Mouse (Mus musculus): ENCODE measurements around the gene Mgat5b. TPM values are rescaled to one million over a fixed set of nuclear protein-coding genes. Genes with fewer than 3 reads are reported as not detected.

The Mgat5b gene
- polyA plus RNA-seq, 1 experiment from 2014 or later = 25.0 TPM

DNA sequence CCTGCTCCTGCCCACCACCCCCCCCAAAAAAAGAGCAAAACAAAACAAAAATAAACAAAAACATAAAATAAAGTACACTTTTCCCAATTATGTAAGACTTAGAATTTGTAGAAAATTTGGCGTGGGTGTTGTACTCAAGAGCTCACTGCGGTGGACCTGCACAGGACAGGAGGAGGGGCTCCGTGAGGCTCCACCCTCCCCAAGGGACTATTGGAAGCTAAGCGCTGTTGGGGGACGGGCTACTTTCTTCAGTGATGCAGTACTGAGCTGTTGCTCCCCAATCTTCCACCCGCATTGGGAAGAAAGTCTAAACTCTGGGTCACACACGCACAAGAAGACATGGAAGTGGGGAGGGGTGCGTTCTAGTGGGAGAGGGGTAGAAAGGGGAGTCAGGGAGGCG lies 85.6 kb downstream of the Mgat5b start:
- Histone ChIP-seq H3K27ac (replicated peaks) (peak overlapping the region; percentile 61), H3K9ac (replicated peaks) (no peak overlapping the region), H3K36me3 (no peaks in the 10 kb centered on the region), H3K4me3 (replicated peaks) (no peak overlapping the region), H3K4me2 (no peak overlapping the region), H3K4me1 (peaks cover 43% of the 10 kb centered on the region), H3K9me3 (replicated peaks) (no peaks in the 10 kb centered on the region), H3K27me3 (replicated peaks) (no peaks in the 10 kb centered on the region)
- ATAC-seq (ENCODE audit: low FRiP score) = no peak
- WGBS = 10% methylated on average over 9 of the region's 9 CpGs

DNA sequence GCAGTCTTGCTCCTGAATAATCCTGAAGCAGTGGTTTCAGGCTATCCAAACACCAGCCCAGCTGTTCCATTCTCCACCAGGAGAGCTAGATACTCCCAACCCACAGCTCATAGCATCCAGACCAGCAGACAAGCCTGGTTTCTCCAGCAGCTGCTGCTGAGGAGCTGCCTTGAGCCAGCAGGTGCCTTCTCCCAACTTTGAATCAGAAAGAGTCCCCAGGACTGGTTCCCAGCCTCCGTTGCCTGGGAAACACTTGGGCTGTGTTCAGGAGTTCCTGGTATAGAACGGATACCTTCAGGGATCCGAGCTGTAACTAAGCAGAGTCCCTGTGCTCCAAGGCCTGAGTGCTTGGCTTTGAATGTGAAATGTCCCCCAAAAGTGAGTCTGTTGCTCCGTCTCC lies 98.8 kb downstream of the Mgat5b start:
- Histone ChIP-seq H3K9ac (replicated peaks) (no peak overlapping the region), H3K4me3 (replicated peaks) (no peak overlapping the region), H3K4me1 (peaks cover 26% of the 10 kb centered on the region), H3K9me3 (replicated peaks) (no peaks in the 10 kb centered on the region), H3K27ac (replicated peaks) (peak overlapping the region; percentile 52), H3K27me3 (replicated peaks) (no peaks in the 10 kb centered on the region), H3K36me3 (no peaks in the 10 kb centered on the region), H3K4me2 (no peak overlapping the region)
- WGBS = 29% methylated on average over 4 of the region's 4 CpGs
- ATAC-seq (ENCODE audit: low FRiP score) = no peak

DNA sequence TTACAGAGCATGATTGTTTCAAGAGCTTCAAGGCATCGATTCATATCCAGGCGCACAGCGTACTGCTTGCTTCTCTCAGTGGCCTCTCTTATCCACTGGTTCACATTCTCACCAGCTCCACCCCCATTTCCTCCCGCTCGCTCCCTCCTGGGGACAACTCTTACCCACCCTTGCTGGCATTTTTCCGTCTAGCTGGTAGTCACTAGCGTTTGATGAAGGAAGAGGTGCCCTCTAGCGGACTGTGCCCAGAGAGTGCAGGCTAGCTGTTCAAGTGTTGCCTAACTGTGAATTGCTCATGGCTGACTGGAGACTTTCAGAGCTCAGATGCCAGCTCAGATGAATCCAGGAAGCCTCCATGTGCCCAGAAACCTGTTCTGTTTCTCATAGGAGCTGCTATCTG lies 99.7 kb downstream of the Mgat5b start:
- peak; percentile 83 for ATAC-seq (ENCODE audit: low FRiP score)

DNA sequence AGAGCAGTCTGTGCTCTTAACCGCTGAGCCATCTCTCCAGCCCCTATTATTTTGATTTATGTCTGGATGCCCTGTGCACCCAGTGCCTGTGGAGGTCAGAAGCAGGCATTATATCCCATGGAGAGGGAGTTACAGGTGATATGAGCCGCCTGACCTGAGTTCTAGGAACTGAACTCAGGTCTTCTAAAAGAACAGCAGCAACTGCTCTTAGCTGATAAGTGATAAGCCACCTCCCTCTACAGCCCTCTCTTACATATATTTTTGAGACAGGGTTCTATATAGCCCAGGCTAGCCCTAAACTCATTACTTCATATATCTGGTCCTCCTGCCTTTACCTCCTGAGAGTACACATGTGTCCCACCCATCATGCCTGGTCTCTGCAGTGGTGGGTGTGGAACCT lies 102.4 kb downstream of the Mgat5b start:
- no peak overlapping the region for H3K27ac ChIP-seq (replicated peaks)
- H3K9me3 ChIP-seq (replicated peaks) = no peaks in the 10 kb centered on the region
- no peak overlapping the region for H3K4me3 ChIP-seq (replicated peaks)
- H3K4me1 ChIP-seq = peaks cover 28% of the 10 kb centered on the region
- no peaks in the 10 kb centered on the region for H3K36me3 ChIP-seq
- no peaks in the 10 kb centered on the region for H3K27me3 ChIP-seq (replicated peaks)
- no peak overlapping the region for H3K9ac ChIP-seq (replicated peaks)
- 56% methylated on average over 2 of the region's 2 CpGs for WGBS
- no peak overlapping the region for H3K4me2 ChIP-seq
- no peak for ATAC-seq (ENCODE audit: low FRiP score)

More for the DNA sequence above, 99.7 kb downstream of the Mgat5b start:
- Histone ChIP-seq H3K27ac (replicated peaks) (peak overlapping the region; percentile 72), H3K4me1 (peaks cover 26% of the 10 kb centered on the region), H3K36me3 (no peaks in the 10 kb centered on the region), H3K4me2 (peak overlapping the region; percentile 32), H3K9ac (replicated peaks) (no peak overlapping the region), H3K4me3 (replicated peaks) (no peak overlapping the region), H3K9me3 (replicated peaks) (no peaks in the 10 kb centered on the region), H3K27me3 (replicated peaks) (no peaks in the 10 kb centered on the region)
- 2% methylated on average over 8 of the region's 8 CpGs for WGBS

DNA sequence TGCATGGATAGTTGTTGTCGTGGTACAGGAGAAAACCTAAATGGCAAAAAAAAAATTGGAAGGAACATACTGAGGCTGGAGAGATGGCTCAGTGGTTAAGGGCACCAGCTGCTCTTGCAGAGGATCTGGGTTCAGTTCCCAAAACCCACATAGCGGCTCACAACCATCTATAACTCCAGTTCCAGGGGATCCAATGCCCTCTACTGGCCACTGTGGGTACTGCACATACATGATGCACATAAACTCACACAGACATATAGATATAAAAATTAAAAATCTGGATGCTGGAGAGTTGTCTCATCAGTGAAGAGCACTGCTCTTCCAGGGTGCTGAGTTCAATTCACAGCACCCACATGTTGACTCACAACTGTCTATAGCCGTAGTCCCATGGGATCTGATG lies 104.9 kb downstream of the Mgat5b start:
- 89% methylated on average over 3 of the region's 3 CpGs for WGBS
- Histone ChIP-seq H3K4me3 (replicated peaks) (no peak overlapping the region), H3K4me2 (no peak overlapping the region), H3K36me3 (no peaks in the 10 kb centered on the region), H3K27me3 (replicated peaks) (no peaks in the 10 kb centered on the region), H3K27ac (replicated peaks) (no peak overlapping the region), H3K4me1 (peaks cover 17% of the 10 kb centered on the region), H3K9me3 (replicated peaks) (no peaks in the 10 kb centered on the region), H3K9ac (replicated peaks) (no peak overlapping the region)
- no peak for ATAC-seq (ENCODE audit: low FRiP score)

DNA sequence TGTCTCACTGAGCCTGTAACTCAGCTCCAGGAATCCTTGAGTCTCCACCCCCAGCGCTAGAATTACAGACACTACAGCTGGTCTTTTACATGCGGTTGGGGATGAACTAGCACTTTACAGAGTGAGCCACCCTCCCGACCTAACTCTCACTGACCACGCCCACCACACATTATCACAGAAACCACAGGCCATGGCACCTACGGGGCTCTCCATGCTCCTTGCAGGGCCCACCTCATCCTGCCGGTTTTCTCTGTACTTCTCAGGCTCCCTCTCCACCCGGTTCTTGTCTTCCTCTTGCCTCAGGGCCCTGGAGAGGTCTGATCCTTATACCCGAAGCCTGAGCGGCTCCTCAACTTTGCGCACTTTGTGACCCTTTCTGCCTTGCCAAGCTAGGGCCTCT lies 109.0 kb downstream of the Mgat5b start:
- Histone ChIP-seq H3K27me3 (replicated peaks) (no peaks in the 10 kb centered on the region), H3K27ac (replicated peaks) (no peak overlapping the region), H3K9me3 (replicated peaks) (no peaks in the 10 kb centered on the region), H3K4me1 (peaks cover 45% of the 10 kb centered on the region), H3K4me2 (no peak overlapping the region), H3K36me3 (no peaks in the 10 kb centered on the region), H3K4me3 (replicated peaks) (no peak overlapping the region), H3K9ac (replicated peaks) (no peak overlapping the region)
- no peak for ATAC-seq (ENCODE audit: low FRiP score)
- 52% methylated on average over 10 of the region's 10 CpGs for WGBS

DNA sequence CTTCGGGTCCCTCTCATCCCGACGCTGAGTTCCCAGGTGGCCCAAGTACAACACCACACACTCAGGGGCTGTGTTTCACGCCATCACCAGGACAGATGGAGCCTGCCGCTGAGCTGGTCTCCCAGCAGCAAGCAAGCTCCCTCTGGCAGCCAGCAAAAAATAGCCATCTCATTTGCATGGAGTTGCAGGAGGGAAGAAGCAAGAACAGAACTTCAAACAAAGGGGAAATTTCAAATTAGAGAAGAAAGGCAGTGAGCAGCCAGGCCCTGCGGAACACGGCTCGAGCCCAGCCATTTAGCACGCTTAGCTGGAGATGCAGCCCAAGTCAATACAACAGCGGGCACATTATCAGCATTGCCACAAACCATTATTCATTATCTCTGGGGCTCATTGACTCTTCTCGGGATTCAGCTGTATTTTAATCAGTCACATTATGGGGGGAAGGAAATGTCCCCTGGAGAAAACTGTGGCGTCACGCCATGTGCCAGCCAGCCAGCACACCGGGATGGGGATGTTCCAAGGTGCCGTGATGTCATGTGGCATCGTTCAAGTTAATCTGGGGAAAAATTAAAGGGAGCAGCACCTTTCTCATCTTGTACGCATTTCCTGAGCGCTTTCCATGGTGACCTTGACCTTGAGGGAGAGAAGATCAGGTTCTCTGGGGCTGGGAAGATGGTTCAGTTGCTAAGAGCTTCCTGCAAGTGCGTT lies 110.4 kb downstream of the Mgat5b start:
- Histone ChIP-seq H3K4me2 (no peak overlapping the region), H3K4me3 (replicated peaks) (no peak overlapping the region), H3K27ac (replicated peaks) (peak overlapping the region; percentile 49), H3K4me1 (peaks cover 45% of the 10 kb centered on the region), H3K9me3 (replicated peaks) (no peaks in the 10 kb centered on the region), H3K9ac (replicated peaks) (no peak overlapping the region), H3K27me3 (replicated peaks) (no peaks in the 10 kb centered on the region), H3K36me3 (no peaks in the 10 kb centered on the region)
- WGBS = 29% methylated on average over 19 of the region's 19 CpGs
- ATAC-seq (ENCODE audit: low FRiP score) = peak; percentile 67

DNA sequence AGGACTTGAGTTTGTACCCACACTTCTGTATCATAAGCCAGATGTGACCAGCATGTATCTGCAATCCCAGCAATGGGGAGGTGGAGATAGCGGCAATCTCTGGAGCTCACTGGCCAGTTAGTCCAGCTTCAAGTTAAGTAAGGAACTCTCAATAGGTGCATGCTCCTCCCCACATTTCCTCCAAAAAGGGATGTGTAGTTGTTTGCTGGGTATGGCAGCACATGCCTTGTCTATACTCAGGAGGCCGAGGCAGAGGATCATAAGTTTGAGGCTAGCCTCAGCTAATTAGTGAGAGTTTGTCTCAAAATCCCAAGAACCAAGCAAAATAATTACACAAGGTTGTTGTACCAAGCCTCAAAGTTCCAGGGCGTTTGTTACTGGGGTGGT lies 110.9 kb downstream of the Mgat5b start:
- Histone ChIP-seq H3K9me3 (replicated peaks) (no peaks in the 10 kb centered on the region), H3K27me3 (replicated peaks) (no peaks in the 10 kb centered on the region), H3K4me2 (no peak overlapping the region), H3K36me3 (no peaks in the 10 kb centered on the region), H3K4me1 (peaks cover 45% of the 10 kb centered on the region), H3K27ac (replicated peaks) (peak overlapping the region; percentile 49; the same call in 1 of the 2 replicates), H3K9ac (replicated peaks) (no peak overlapping the region), H3K4me3 (replicated peaks) (no peak overlapping the region)
- no peak for ATAC-seq (ENCODE audit: low FRiP score)
- 83% methylated on average over 3 of the region's 3 CpGs for WGBS

DNA sequence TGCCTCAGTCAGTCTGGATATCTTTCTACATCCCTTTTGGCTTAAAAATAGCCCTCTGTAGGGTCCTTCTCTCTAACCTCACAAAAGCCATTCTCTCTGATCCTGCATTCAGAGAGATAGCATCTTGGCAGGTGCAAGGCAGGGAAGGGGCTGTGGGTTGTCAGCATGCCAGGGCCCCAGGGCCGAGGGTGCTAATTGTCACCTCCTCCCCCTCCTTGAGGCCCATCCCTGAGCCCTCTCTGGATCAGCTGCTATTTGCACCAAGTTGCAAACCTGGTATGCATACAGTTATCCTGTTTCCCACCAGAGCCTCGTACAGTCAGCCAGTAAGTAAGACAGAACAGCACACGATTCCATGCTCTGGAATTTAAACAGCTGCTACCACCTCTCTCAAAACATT lies 111.4 kb downstream of the Mgat5b start:
- ATAC-seq (ENCODE audit: low FRiP score) = no peak
- 9% methylated on average over 3 of the region's 3 CpGs for WGBS
- Histone ChIP-seq H3K27ac (replicated peaks) (peak overlapping the region; percentile 49), H3K9me3 (replicated peaks) (no peaks in the 10 kb centered on the region), H3K4me3 (replicated peaks) (no peak overlapping the region), H3K36me3 (no peaks in the 10 kb centered on the region), H3K27me3 (replicated peaks) (no peaks in the 10 kb centered on the region), H3K9ac (replicated peaks) (no peak overlapping the region), H3K4me1 (peaks cover 45% of the 10 kb centered on the region), H3K4me2 (no peak overlapping the region)

DNA sequence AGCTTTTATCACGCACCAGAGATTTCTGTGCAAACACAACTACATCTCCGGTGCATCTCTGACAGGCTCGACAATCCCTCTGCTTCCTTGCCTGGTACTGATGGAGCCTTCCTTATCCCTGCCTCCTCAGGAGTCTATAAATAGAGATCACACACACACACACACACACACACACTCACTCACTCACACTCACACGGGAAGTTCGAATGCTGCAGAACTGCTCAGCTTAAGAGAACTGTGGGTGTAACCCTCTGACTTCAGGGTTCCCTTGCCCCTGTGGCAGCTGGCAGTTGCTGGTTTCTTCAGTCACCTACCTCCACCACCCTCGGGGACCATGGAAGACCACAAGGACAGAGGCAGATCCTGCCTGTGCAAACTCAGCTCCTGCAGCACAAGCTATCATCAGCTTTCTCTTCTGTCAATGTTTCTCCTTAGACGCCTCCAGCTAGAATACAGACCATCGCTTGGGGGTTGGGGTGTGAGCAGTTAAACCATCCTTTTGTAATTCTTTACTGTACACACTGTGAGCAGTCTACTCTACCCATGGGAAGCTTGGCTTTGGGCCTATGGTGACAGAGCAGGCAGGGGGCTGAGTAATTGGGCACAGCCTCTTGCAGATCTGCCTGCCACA lies 111.9 kb downstream of the Mgat5b start:
- no peak overlapping the region for H3K4me3 ChIP-seq (replicated peaks)
- no peaks in the 10 kb centered on the region for H3K9me3 ChIP-seq (replicated peaks)
- H3K9ac ChIP-seq (replicated peaks) = peak overlapping the region; percentile 1; the same call in 1 of the 2 replicates
- no peak overlapping the region for H3K4me2 ChIP-seq
- ATAC-seq (ENCODE audit: low FRiP score) = no peak
- H3K36me3 ChIP-seq = no peaks in the 10 kb centered on the region
- peaks cover 51% of the 10 kb centered on the region for H3K4me1 ChIP-seq
- no peaks in the 10 kb centered on the region for H3K27me3 ChIP-seq (replicated peaks)
- 35% methylated on average over 8 of the region's 8 CpGs for WGBS
- peak overlapping the region; percentile 49 for H3K27ac ChIP-seq (replicated peaks)

DNA sequence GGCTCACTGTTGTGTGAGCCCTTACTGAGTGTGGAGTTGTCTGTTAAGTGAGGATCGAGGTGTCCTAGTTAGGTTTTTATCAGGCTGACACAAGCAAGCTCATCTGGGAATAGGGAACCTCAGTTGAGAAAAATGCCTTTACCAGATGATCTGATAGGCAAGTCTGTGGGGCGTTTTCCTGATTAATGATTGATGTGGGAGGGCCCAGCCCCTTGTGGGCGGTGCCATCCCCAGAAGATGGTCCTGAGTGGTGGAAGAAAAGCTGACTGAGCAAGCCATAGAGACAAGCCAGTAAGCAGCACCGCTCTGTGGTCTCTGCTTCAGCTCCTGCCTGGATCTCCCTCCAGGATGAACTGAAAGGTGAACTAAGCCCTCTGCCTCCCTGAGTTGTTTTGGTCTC lies 112.6 kb downstream of the Mgat5b start:
- WGBS = 26% methylated on average over 4 of the region's 4 CpGs
- no peak for ATAC-seq (ENCODE audit: low FRiP score)
- peaks cover 55% of the 10 kb centered on the region for H3K4me1 ChIP-seq
- H3K27ac ChIP-seq (replicated peaks) = peak overlapping the region; percentile 49
- no peak overlapping the region for H3K4me3 ChIP-seq (replicated peaks)
- H3K36me3 ChIP-seq = no peaks in the 10 kb centered on the region
- H3K27me3 ChIP-seq (replicated peaks) = no peaks in the 10 kb centered on the region
- no peaks in the 10 kb centered on the region for H3K9me3 ChIP-seq (replicated peaks)
- H3K9ac ChIP-seq (replicated peaks) = peak overlapping the region; percentile 1; the same call in 1 of the 2 replicates
- no peak overlapping the region for H3K4me2 ChIP-seq

DNA sequence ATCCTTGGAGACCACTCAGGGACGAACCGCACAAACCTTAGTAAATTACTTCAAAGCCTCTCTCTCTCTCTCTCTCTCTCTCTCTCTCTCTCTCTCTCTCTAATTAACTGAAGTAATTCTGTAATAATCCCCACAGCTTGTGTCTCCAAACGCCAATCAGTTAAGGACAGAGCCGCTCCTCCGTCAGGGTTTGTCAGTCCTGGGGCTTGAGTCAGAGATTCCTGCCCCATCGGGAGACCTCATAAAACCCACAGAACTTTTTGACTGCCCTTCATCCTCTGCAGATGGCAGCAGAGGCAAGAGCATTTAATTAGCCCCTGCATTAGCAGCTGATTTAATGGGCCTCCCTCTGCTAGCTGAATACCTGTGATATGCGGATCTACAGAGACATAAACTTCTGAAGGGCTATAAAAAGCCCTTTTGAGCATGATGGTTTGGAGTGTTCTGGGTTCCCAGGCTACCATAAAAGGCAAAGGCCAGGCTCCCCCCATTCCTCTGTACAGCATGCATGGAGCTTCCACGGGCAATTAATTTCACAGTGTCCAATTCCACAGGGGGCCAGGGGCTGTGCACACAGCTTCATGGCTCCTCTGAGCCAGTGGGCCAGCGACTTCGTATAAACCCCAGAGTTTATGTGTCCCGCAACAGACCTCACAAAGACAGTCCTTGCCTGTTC lies 117.1 kb downstream of the Mgat5b start:
- Histone ChIP-seq H3K4me2 (no peak overlapping the region), H3K27me3 (replicated peaks) (no peaks in the 10 kb centered on the region), H3K9ac (replicated peaks) (no peak overlapping the region), H3K4me1 (peaks cover 45% of the 10 kb centered on the region), H3K36me3 (no peaks in the 10 kb centered on the region), H3K9me3 (replicated peaks) (no peaks in the 10 kb centered on the region), H3K4me3 (replicated peaks) (no peak overlapping the region), H3K27ac (replicated peaks) (peak overlapping the region; percentile 42)
- 13% methylated on average over 11 of the region's 11 CpGs for WGBS
- peak; percentile 56; the same call in 1 of the 2 replicates for ATAC-seq (ENCODE audit: low FRiP score)
